Mouse (Mus musculus) adipocyte (in vitro differentiated cells): ENCODE results near the gene Anks1b.

ENCODE experiments used
- DNase-seq: peaks from one replicate; pipeline ENCODE4 v3.0.0-alpha.2; 2016; ENCODE audit warnings: low spot score

Anks1b gene

GRCm38 (mm10) chr10:90376605-90377004, 503.3 kb downstream of the Anks1b start:
- peak; percentile 3 for DNase-seq

GRCm38 (mm10) chr10:90380062-90380461, 506.8 kb downstream of the Anks1b start:
- DNase-seq = no peak

GRCm38 (mm10) chr10:90380704-90381339, 507.5 kb downstream of the Anks1b start:
- DNase-seq = no peak

GRCm38 (mm10) chr10:90400382-90400781, 527.1 kb downstream of the Anks1b start:
- DNase-seq = no peak

- DNase-seq = no peak
Observed at GRCm38 (mm10) chr10:90408484-90408883, 535.2 kb downstream of the Anks1b start.

- no peak for DNase-seq
Observed at GRCm38 (mm10) chr10:90431527-90431926, 558.2 kb downstream of the Anks1b start.

GRCm38 (mm10) chr10:90431974-90432373, 558.7 kb downstream of the Anks1b start:
- DNase-seq = no peak

- no peak for DNase-seq
Observed at GRCm38 (mm10) chr10:90432479-90432878, 559.2 kb downstream of the Anks1b start.

- no peak for DNase-seq
Observed at GRCm38 (mm10) chr10:90441036-90441435, 567.7 kb downstream of the Anks1b start.

GRCm38 (mm10) chr10:90441656-90442055, 568.3 kb downstream of the Anks1b start:
- DNase-seq = no peak

GRCm38 (mm10) chr10:90464906-90465305, 591.6 kb downstream of the Anks1b start:
- no peak for DNase-seq

GRCm38 (mm10) chr10:90465426-90465825, 592.1 kb downstream of the Anks1b start:
- DNase-seq = peak; percentile 3

- DNase-seq = no peak
Observed at GRCm38 (mm10) chr10:90467546-90467945, 594.2 kb downstream of the Anks1b start.

- DNase-seq = no peak
Observed at GRCm38 (mm10) chr10:90493436-90493835, 620.1 kb downstream of the Anks1b start.

- DNase-seq = no peak
Observed at GRCm38 (mm10) chr10:90493996-90494642, 620.8 kb downstream of the Anks1b start.

- no peak for DNase-seq
Observed at GRCm38 (mm10) chr10:90494981-90495516, 621.7 kb downstream of the Anks1b start.

GRCm38 (mm10) chr10:90507561-90507960, 634.3 kb downstream of the Anks1b start:
- no peak for DNase-seq

- DNase-seq = no peak
Observed at GRCm38 (mm10) chr10:90512801-90513200, 639.5 kb downstream of the Anks1b start.

- DNase-seq = no peak
Observed at GRCm38 (mm10) chr10:90531813-90532212, 658.5 kb downstream of the Anks1b start.

- DNase-seq = no peak
Observed at GRCm38 (mm10) chr10:90535370-90535769, 662.1 kb downstream of the Anks1b start.

- DNase-seq = no peak
Observed at GRCm38 (mm10) chr10:90546635-90547034, 673.3 kb downstream of the Anks1b start.

GRCm38 (mm10) chr10:90562906-90563305, 689.6 kb downstream of the Anks1b start:
- DNase-seq = no peak
